Mouse (Mus musculus) kidney, postnatal 0 days (tissue): Measurements from ENCODE around the gene Xirp1. TPM values are rescaled to one million over a fixed set of nuclear protein-coding genes. Genes with fewer than 3 reads are reported as not detected.

Experiments used
- ATAC-seq: fragments of 200-750 bp; cut with Nextera tagmentation; replicated peaks from 2 replicates; pipeline ENCODE4 v1.8.0; 2017; ENCODE audit warnings: low read depth, moderate number of reproducible peaks, moderate TSS enrichment, moderate library complexity; ENCODE audit not compliant: low FRiP score
- DNase-seq: peaks from one replicate; pipeline ENCODE4 v3.0.0-alpha.2; 2016; ENCODE audit warnings: low spot score
- H3K27ac ChIP-seq: fragments of 300-500 bp; sonication (generic); 2 replicates; pipeline ENCODE4 v1.5.1; 2014; ENCODE audit warnings: mild to moderate bottlenecking
- H3K27me3 ChIP-seq: fragments of 300-500 bp; sonication (generic); 2 replicates; pipeline ENCODE4 v1.6.1; 2014; ENCODE audit warnings: low read length, mixed read lengths; ENCODE audit not compliant: insufficient read depth
- H3K36me3 ChIP-seq: fragments of 300-500 bp; sonication (generic); 2 replicates; pipeline ENCODE4 v1.6.1; 2014; ENCODE audit warnings: low read length, mixed read lengths; ENCODE audit not compliant: insufficient read depth
- H3K4me1 ChIP-seq: fragments of 300-500 bp; sonication (generic); replicated peaks from 2 replicates; pipeline ENCODE4 v1.6.1; 2014; ENCODE audit warnings: antibody characterized with exemption, low read length, mixed read lengths; ENCODE audit not compliant: insufficient read depth
- H3K4me2 ChIP-seq: fragments of 300-500 bp; sonication (generic); 2 replicates; pipeline ENCODE4 v1.6.1; 2014; ENCODE audit warnings: mild to moderate bottlenecking, low read length, moderate library complexity, mixed read lengths
- H3K4me3 ChIP-seq: fragments of 300-500 bp; sonication (generic); replicated peaks from 2 replicates; pipeline ENCODE4 v1.5.1; 2014; ENCODE audit warnings: low read depth, low read length
- H3K9ac ChIP-seq: fragments of 300-500 bp; sonication (generic); 2 replicates; pipeline ENCODE4 v1.6.1; 2014; ENCODE audit warnings: low read depth, low read length
- H3K9me3 ChIP-seq: fragments of 300-500 bp; sonication (generic); replicated peaks from 2 replicates; pipeline ENCODE4 v1.6.1; 2016; ENCODE audit warnings: low read length, inconsistent platforms, mixed read lengths
- CTCF ChIP-seq: IDR thresholded peaks from 2 replicates; pipeline ENCODE4 v1.5.1; 2016; ENCODE audit warnings: antibody characterized with exemption, low read depth, mild to moderate bottlenecking, moderate library complexity
- WGBS: fragments of 180-500 bp; shearing (Covaris S2); extraction: QIAGEN DNeasy Blood & Tissue Kit; methylation state at CpG from one replicate; pipeline ENCODE4 v1.1.7; 2014; 5-methylcytosine and 5-hydroxymethylcytosine counted together
- polyA plus RNA-seq: library from polyadenylated mRNA; unstranded; fragments of >200 nt; fragmentation: Nextera tagmentation; extraction: Ambion mirVana; gene quantifications from 2 replicates; pipeline ENCODE4 v1.2.1, GENCODE M21; 2015

Gene Xirp1
- 0.04 and 0.16 TPM in 2 replicates for polyA plus RNA-seq

GRCm38 (mm10) chr9:120023086-120023811 is at the start of gene Xirp1:
TSS of gene Xirp1 (minus strand) at chr9:120023598.
- 78% methylated on average over 18 of the region's 18 CpGs for WGBS
- no peak for TF ChIP-seq CTCF
- H3K9ac ChIP-seq, result no peak within 1 kb of the TSS
- ATAC-seq, result no peak
- no peak within 1 kb of the TSS for H3K4me2 ChIP-seq
- no peaks in the 10 kb centered on the region for H3K36me3 ChIP-seq
- no peaks in the 10 kb centered on the region for H3K4me1 ChIP-seq
- DNase-seq, result no peak
- H3K27me3 ChIP-seq, result no peaks in the 10 kb centered on the region
- H3K4me3 ChIP-seq, result no peak within 1 kb of the TSS
- no peaks in the 10 kb centered on the region for H3K9me3 ChIP-seq
- H3K27ac ChIP-seq, result no peak within 1 kb of the TSS

GRCm38 (mm10) chr9:120073169-120073568 is 49.8 kb upstream of the Xirp1 start:
- Histone ChIP-seq H3K4me2 (no peak overlapping the region), H3K27ac (no peak overlapping the region), H3K4me1 (no peaks in the 10 kb centered on the region), H3K9ac (no peak overlapping the region), H3K9me3 (no peaks in the 10 kb centered on the region), H3K4me3 (no peak overlapping the region), H3K27me3 (no peaks in the 10 kb centered on the region), H3K36me3 (no peaks in the 10 kb centered on the region)
- peak; percentile 93 for TF ChIP-seq CTCF
- peak; percentile 66; the same call in 1 of the 2 replicates for ATAC-seq
- DNase-seq, result peak; percentile 87
- 13% methylated on average over 3 of the region's 3 CpGs for WGBS

- ATAC-seq (no peak), DNase-seq (peak; percentile 52)
- Histone ChIP-seq H3K4me2 (no peak overlapping the region), H3K4me1 (no peaks in the 10 kb centered on the region), H3K27ac (no peak overlapping the region), H3K27me3 (no peaks in the 10 kb centered on the region), H3K36me3 (no peaks in the 10 kb centered on the region), H3K9ac (no peak overlapping the region), H3K9me3 (no peaks in the 10 kb centered on the region), H3K4me3 (no peak overlapping the region)
- 64% methylated on average over 2 of the region's 2 CpGs for WGBS
- no peak for TF ChIP-seq CTCF
Observed at GRCm38 (mm10) chr9:120071251-120071650, 47.9 kb upstream of the Xirp1 start.

GRCm38 (mm10) chr9:120069779-120070178 is 46.4 kb upstream of the Xirp1 start, which contains the start of gene Cx3cr1:
TSS of gene Cx3cr1 (minus strand) at chr9:120069879.
- TF ChIP-seq CTCF, result no peak
- Histone ChIP-seq H3K9ac (no peak within 1 kb of the TSS), H3K9me3 (no peaks in the 10 kb centered on the region), H3K36me3 (no peaks in the 10 kb centered on the region), H3K27me3 (no peaks in the 10 kb centered on the region), H3K27ac (no peak within 1 kb of the TSS), H3K4me2 (no peak within 1 kb of the TSS), H3K4me3 (no peak within 1 kb of the TSS), H3K4me1 (no peaks in the 10 kb centered on the region)
- ATAC-seq (no peak), DNase-seq (no peak)
- 84% methylated on average over 11 of the region's 11 CpGs for WGBS

- H3K9me3 ChIP-seq, result no peaks in the 10 kb centered on the region
- no peaks in the 10 kb centered on the region for H3K27me3 ChIP-seq
- ATAC-seq (no peak), DNase-seq (no peak)
- no peaks in the 10 kb centered on the region for H3K36me3 ChIP-seq
- no peak overlapping the region for H3K4me2 ChIP-seq
- no peak for TF ChIP-seq CTCF
- H3K4me1 ChIP-seq, result no peaks in the 10 kb centered on the region
- no peak overlapping the region for H3K9ac ChIP-seq
- no peak overlapping the region for H3K4me3 ChIP-seq
- 57% methylated on average over 10 of the region's 10 CpGs for WGBS
- H3K27ac ChIP-seq, result no peak overlapping the region
Observed at GRCm38 (mm10) chr9:120068047-120068446, 44.6 kb upstream of the Xirp1 start.

- no peak for DNase-seq
Observed at GRCm38 (mm10) chr9:120067609-120068008, 44.2 kb upstream of the Xirp1 start.

More at GRCm38 (mm10) chr9:120067609-120068008, 44.2 kb upstream of the Xirp1 start:
- no peaks in the 10 kb centered on the region for H3K36me3 ChIP-seq
- H3K27ac ChIP-seq, result no peak overlapping the region
- H3K4me2 ChIP-seq, result no peak overlapping the region
- H3K27me3 ChIP-seq, result no peaks in the 10 kb centered on the region
- no peak for TF ChIP-seq CTCF
- 72% methylated on average over 2 of the region's 2 CpGs for WGBS
- H3K4me3 ChIP-seq, result no peak overlapping the region
- no peak for ATAC-seq
- H3K9me3 ChIP-seq, result no peaks in the 10 kb centered on the region
- no peaks in the 10 kb centered on the region for H3K4me1 ChIP-seq
- no peak overlapping the region for H3K9ac ChIP-seq
